Mouse (Mus musculus) neural tube, embryonic 12.5 days (tissue): ENCODE data around the gene Shisa6. TPM values are rescaled to one million over a fixed set of nuclear protein-coding genes. Genes with fewer than 3 reads are reported as not detected.

Experiments
- ATAC-seq: fragments of 200-750 bp; cut with Nextera tagmentation; 2 replicates; pipeline ENCODE4 v1.8.0; 2017; ENCODE audit warnings: low read depth, mild to moderate bottlenecking, moderate TSS enrichment, moderate library complexity; ENCODE audit not compliant: low FRiP score
- H3K27ac ChIP-seq: fragments of 300-500 bp; sonication (generic); 2 replicates; pipeline ENCODE4 v1.5.1; 2016
- H3K27me3 ChIP-seq: fragments of 300-500 bp; sonication (generic); replicated peaks from 2 replicates; pipeline ENCODE4 v1.6.1; 2016; ENCODE audit warnings: mild to moderate bottlenecking
- H3K36me3 ChIP-seq: fragments of 300-500 bp; sonication (generic); 2 replicates; pipeline ENCODE4 v1.6.1; 2016; ENCODE audit warnings: mild to moderate bottlenecking
- H3K4me1 ChIP-seq: fragments of 300-500 bp; sonication (generic); 2 replicates; pipeline ENCODE4 v1.6.1; 2016
- H3K4me2 ChIP-seq: fragments of 300-500 bp; sonication (generic); replicated peaks from 2 replicates; pipeline ENCODE4 v1.6.1; 2016; ENCODE audit warnings: mild to moderate bottlenecking
- H3K4me3 ChIP-seq: fragments of 300-500 bp; sonication (generic); 2 replicates; pipeline ENCODE4 v1.5.1; 2016
- H3K9ac ChIP-seq: fragments of 300-500 bp; sonication (generic); 2 replicates; pipeline ENCODE4 v1.6.1; 2016; ENCODE audit warnings: mild to moderate bottlenecking
- H3K9me3 ChIP-seq: fragments of 300-500 bp; sonication (generic); 2 replicates; pipeline ENCODE4 v1.6.1; 2016; ENCODE audit warnings: mild to moderate bottlenecking
- WGBS: fragments of 180-500 bp; shearing (Covaris S2); methylation state at CpG from one replicate; pipeline ENCODE4 v1.1.7; 2016; 5-methylcytosine and 5-hydroxymethylcytosine counted together
- polyA plus RNA-seq: library from polyadenylated mRNA; unstranded; fragments of >200 nt; fragmentation: Nextera tagmentation; extraction: Ambion mirVana; gene quantifications from 2 replicates; pipeline ENCODE4 v1.2.1, GENCODE M21; 2016

The Shisa6 gene
- polyA plus RNA-seq, 1 experiment from 2014 or later, result 3.3 TPM

GRCm38 (mm10) chr11:66526046-66526980 is 549 bp upstream of the Shisa6 start:
- no peaks in the 10 kb centered on the region for H3K36me3 ChIP-seq
- H3K27ac ChIP-seq, result no peak overlapping the region
- H3K4me1 ChIP-seq, result peaks cover 13% of the 10 kb centered on the region; the same call in 1 of the 2 replicates
- H3K9ac ChIP-seq, result peak overlapping the region; percentile 69
- peak overlapping the region; percentile 70 for H3K4me3 ChIP-seq
- H3K9me3 ChIP-seq, result no peaks in the 10 kb centered on the region
- ATAC-seq, result peak; percentile 77
- WGBS, result under 1% methylated on average over 93 of the region's 126 CpGs
- H3K4me2 ChIP-seq, result peak overlapping the region; percentile 95
- peaks cover 48% of the 10 kb centered on the region for H3K27me3 ChIP-seq

GRCm38 (mm10) chr11:66524251-66524650 is 1.5 kb downstream of the Shisa6 start:
- Histone ChIP-seq H3K4me2 (peak overlapping the region; percentile 95), H3K27ac (no peak overlapping the region), H3K36me3 (no peaks in the 10 kb centered on the region), H3K4me1 (peaks cover 13% of the 10 kb centered on the region; the same call in 1 of the 2 replicates), H3K4me3 (no peak overlapping the region), H3K9ac (no peak overlapping the region), H3K9me3 (no peaks in the 10 kb centered on the region), H3K27me3 (peaks cover 48% of the 10 kb centered on the region)
- ATAC-seq, result no peak
- 41% methylated on average over 4 of the region's 4 CpGs for WGBS

DNA sequence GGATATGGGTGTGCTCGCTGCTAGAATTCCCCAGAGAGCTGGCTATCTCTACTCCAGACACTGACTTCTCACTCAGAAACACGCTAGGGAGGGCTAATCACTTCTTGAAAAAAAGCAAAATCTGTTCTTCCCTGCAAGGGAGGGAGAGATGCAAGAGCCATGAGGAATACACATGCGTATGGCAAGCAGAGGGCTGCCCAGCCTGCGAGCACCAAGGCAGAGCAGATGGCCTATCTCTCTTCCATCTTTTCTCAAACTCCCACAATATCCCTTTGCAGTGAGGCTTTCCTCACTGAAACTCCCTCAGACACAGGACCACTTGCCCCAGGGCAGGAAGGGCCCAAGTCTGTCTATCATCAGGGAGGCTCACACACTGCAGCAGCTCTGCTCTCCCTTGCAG is 3.4 kb downstream of the Shisa6 start:
- Histone ChIP-seq H3K4me1 (peaks cover 7% of the 10 kb centered on the region; the same call in 1 of the 2 replicates), H3K4me2 (no peak overlapping the region), H3K27me3 (peaks cover 35% of the 10 kb centered on the region), H3K9ac (no peak overlapping the region), H3K27ac (no peak overlapping the region), H3K36me3 (no peaks in the 10 kb centered on the region), H3K4me3 (no peak overlapping the region), H3K9me3 (no peaks in the 10 kb centered on the region)
- WGBS, result 82% methylated on average over 4 of the region's 4 CpGs
- no peak for ATAC-seq

DNA sequence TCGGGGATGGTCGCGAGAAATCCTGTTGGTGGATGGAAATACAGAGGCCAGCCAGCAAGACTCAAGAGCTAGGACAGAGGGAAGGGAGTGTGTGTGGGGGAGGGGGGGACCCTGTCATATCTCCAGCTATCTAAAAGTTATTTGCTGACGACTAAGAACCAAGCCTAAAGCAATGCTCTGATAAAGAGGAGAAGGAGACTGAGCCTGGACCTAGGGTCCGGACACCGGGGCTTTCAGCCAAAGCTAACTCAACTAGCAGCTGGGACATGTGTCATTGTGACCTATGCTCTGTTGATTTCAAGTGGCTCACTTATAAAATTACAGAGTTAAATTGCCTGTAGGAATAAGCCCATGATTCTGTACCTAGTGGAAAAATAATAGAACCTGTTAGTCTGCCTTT is 6.4 kb downstream of the Shisa6 start:
- H3K9me3 ChIP-seq, result no peaks in the 10 kb centered on the region
- WGBS, result 91% methylated on average over 6 of the region's 6 CpGs

GRCm38 (mm10) chr11:66514346-66514745 is 11.4 kb downstream of the Shisa6 start:
- no peaks in the 10 kb centered on the region for H3K27me3 ChIP-seq
- H3K4me2 ChIP-seq, result no peak overlapping the region
- no peaks in the 10 kb centered on the region for H3K4me1 ChIP-seq
- H3K4me3 ChIP-seq, result no peak overlapping the region
- ATAC-seq, result no peak
- no peak overlapping the region for H3K9ac ChIP-seq
- H3K36me3 ChIP-seq, result no peaks in the 10 kb centered on the region
- no peaks in the 10 kb centered on the region for H3K9me3 ChIP-seq
- 78% methylated on average over 5 of the region's 5 CpGs for WGBS
- no peak overlapping the region for H3K27ac ChIP-seq

More for the DNA sequence above, 6.4 kb downstream of the Shisa6 start:
- H3K27ac ChIP-seq, result no peak overlapping the region
- no peaks in the 10 kb centered on the region for H3K4me1 ChIP-seq
- H3K9ac ChIP-seq, result no peak overlapping the region
- no peak overlapping the region for H3K4me3 ChIP-seq
- ATAC-seq, result no peak
- no peaks in the 10 kb centered on the region for H3K36me3 ChIP-seq
- H3K4me2 ChIP-seq, result no peak overlapping the region
- peaks cover 11% of the 10 kb centered on the region for H3K27me3 ChIP-seq

- Histone ChIP-seq H3K4me3 (no peak overlapping the region), H3K9me3 (no peaks in the 10 kb centered on the region), H3K36me3 (no peaks in the 10 kb centered on the region), H3K4me1 (no peaks in the 10 kb centered on the region), H3K27ac (no peak overlapping the region), H3K4me2 (no peak overlapping the region), H3K9ac (no peak overlapping the region), H3K27me3 (no peaks in the 10 kb centered on the region)
- 75% methylated on average over 2 of the region's 2 CpGs for WGBS
- no peak for ATAC-seq
Observed at GRCm38 (mm10) chr11:66500951-66501350, 24.8 kb downstream of the Shisa6 start.

- no peak for ATAC-seq
- Histone ChIP-seq H3K9me3 (no peaks in the 10 kb centered on the region), H3K9ac (no peak overlapping the region), H3K4me1 (no peaks in the 10 kb centered on the region), H3K4me3 (no peak overlapping the region), H3K27me3 (no peaks in the 10 kb centered on the region), H3K27ac (no peak overlapping the region), H3K4me2 (no peak overlapping the region), H3K36me3 (no peaks in the 10 kb centered on the region)
- WGBS, result 84% methylated on average over 9 of the region's 9 CpGs
Observed at GRCm38 (mm10) chr11:66498857-66499445, 26.8 kb downstream of the Shisa6 start.

GRCm38 (mm10) chr11:66496235-66496634 is 29.5 kb downstream of the Shisa6 start:
- ATAC-seq, result no peak
- Histone ChIP-seq H3K9me3 (no peaks in the 10 kb centered on the region), H3K4me3 (no peak overlapping the region), H3K27ac (no peak overlapping the region), H3K4me1 (no peaks in the 10 kb centered on the region), H3K36me3 (no peaks in the 10 kb centered on the region), H3K9ac (no peak overlapping the region), H3K27me3 (no peaks in the 10 kb centered on the region), H3K4me2 (no peak overlapping the region)
- WGBS, result 77% methylated on average over 9 of the region's 9 CpGs

DNA sequence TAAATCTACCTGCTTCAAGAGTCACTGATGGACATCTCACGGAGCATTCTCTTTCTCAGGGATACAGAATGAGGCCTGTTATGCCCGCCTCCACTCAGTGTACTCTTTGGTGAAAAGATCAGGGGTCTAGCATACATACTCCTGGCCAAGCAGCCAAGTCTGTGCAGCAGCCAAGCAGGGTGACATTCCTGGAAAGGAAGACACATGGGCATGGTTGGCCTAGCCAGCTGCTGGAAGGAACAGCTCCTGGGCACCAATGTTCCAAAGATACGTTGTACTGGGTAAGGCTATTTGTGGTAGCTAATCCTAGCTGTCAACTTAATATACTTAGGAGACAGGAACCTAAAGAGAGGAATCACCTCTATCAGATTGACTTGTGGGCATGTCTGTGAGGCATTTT is 31.4 kb downstream of the Shisa6 start:
- H3K4me1 ChIP-seq, result no peaks in the 10 kb centered on the region
- H3K4me3 ChIP-seq, result no peak overlapping the region
- no peak overlapping the region for H3K9ac ChIP-seq
- H3K36me3 ChIP-seq, result no peaks in the 10 kb centered on the region
- H3K27me3 ChIP-seq, result no peaks in the 10 kb centered on the region
- ATAC-seq, result no peak
- no peaks in the 10 kb centered on the region for H3K9me3 ChIP-seq
- H3K4me2 ChIP-seq, result no peak overlapping the region
- H3K27ac ChIP-seq, result no peak overlapping the region
- 91% methylated on average over 3 of the region's 3 CpGs for WGBS

DNA sequence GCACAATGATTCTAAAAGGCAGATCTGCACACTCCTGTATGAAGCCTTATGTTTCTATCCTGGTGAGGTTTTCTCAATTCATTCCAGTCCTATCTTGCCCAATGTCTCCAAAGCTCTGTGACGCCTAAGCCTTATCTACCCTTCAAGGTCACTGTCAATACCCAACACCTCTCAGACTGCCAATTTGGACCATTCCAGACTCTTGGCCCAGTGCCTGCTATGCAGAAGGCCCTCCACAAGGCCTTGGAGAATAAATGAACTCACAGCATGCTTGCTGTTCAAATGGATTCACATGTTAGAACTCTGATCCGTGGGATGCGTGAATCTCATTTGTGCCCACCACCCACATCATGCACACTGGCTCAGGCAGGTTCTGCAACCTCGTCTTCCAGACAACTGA is 38.0 kb downstream of the Shisa6 start:
- Histone ChIP-seq H3K27me3 (no peaks in the 10 kb centered on the region), H3K4me3 (no peak overlapping the region), H3K4me2 (no peak overlapping the region), H3K4me1 (no peaks in the 10 kb centered on the region), H3K36me3 (no peaks in the 10 kb centered on the region), H3K27ac (no peak overlapping the region), H3K9me3 (no peaks in the 10 kb centered on the region), H3K9ac (no peak overlapping the region)
- WGBS, result 88% methylated on average over 4 of the region's 4 CpGs
- ATAC-seq, result no peak

DNA sequence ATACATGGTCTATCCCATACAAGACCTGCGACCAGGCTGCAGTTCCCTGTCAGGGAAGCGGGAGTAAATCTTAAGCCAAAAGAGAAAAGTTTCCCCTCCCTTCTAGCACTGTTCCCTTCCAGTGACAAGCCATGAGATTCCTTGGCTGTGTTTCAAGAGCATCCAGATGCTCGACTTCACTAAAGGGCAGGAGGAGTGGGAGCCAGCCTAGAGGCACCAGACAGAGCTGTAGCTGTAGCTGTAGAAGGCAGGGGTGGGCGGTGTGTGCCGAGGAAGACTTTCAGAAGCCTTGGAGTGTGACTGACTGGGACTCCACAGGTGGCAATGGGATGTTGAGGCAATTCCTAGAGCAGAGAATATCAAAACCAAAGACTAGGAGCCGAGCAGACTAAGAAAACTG is 43.3 kb downstream of the Shisa6 start:
- no peak overlapping the region for H3K27ac ChIP-seq
- no peaks in the 10 kb centered on the region for H3K4me1 ChIP-seq
- H3K9ac ChIP-seq, result no peak overlapping the region
- H3K9me3 ChIP-seq, result no peaks in the 10 kb centered on the region
- ATAC-seq, result no peak
- no peak overlapping the region for H3K4me2 ChIP-seq
- H3K4me3 ChIP-seq, result no peak overlapping the region
- WGBS, result 87% methylated on average over 6 of the region's 6 CpGs
- no peaks in the 10 kb centered on the region for H3K27me3 ChIP-seq
- no peaks in the 10 kb centered on the region for H3K36me3 ChIP-seq

- Histone ChIP-seq H3K27ac (no peak overlapping the region), H3K4me2 (no peak overlapping the region), H3K9me3 (no peaks in the 10 kb centered on the region), H3K27me3 (no peaks in the 10 kb centered on the region), H3K4me1 (no peaks in the 10 kb centered on the region), H3K9ac (no peak overlapping the region), H3K4me3 (no peak overlapping the region), H3K36me3 (no peaks in the 10 kb centered on the region)
- no peak for ATAC-seq
- 19% methylated on average over 5 of the region's 5 CpGs for WGBS
Observed at GRCm38 (mm10) chr11:66442631-66443030, 83.1 kb downstream of the Shisa6 start.
